Mouse (Mus musculus) lung, adult 18-20 months (tissue): Measurements from ENCODE around the gene Ank3.
A peak's percentile ranks its signal among the peaks of the same experiment; 100 is the strongest.

Experiments
- DNase-seq, 2 experiments: peaks; one replicate each; pipeline ENCODE4 v3.0.0; 2022; ENCODE audit warnings: mixed read lengths in 2 of 2

Gene Ank3

DNA sequence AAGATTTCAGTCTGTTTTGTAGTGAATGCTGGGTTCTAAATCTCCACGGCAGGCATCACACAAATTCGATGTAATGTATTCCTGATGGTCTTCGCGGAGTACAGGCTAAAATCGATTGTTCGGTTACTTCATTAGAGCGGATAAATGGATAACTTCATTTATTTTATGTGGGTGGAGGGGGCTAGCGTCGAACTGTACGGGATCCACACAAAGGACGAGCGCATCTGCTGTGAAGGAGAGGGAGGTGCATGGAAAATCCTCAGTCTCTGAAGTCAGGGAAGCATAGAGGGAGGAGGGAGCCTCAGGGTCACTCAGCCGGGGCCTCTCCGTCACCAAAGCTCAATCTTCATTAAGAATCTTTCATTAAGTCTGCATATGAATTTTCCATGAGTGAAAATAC lies 326.5 kb downstream of the Ank3 start:
- no peak for DNase-seq

DNA sequence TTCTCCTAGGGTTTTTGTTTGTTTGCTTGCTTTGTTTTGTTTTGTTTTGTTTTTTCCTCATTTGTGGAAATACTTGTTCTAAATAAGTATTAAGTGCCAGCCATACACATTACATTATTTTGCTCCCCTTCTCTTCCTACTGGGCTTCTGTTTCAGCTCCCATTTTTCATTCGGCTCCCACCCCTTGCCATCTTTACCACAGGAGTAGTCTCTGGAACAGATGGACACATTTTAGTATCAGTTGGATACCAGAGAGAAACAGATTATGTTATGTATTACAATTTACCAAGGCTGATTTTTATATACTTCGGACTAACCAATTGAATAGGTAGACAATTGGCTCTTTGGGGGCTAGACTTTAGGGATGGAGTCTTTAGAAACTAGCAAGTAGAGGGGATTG lies 327.7 kb downstream of the Ank3 start:
- DNase-seq, result no peak

GRCm38 (mm10) chr10:69726806-69727205 lies 328.2 kb downstream of the Ank3 start:
- no peak for DNase-seq

DNA sequence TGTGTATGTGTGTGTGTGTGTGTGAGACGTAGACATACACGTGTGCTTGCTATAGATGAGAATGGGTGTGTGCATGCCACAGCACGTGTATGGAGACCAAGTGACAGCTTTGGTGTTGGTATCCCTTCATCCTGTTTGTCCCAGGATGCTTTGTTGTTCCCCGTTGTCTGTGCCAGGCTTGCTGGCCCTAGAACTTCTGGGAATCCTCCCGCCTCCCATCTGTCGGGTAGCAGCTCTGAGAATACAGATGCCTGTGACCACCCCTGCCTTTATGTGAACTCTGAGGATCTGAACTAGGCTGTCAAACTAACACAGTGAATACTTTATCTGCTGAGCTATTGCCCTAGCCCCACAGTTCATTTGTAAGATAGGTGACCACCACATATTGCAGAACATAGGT lies 330.3 kb downstream of the Ank3 start:
- DNase-seq, result no peak

DNA sequence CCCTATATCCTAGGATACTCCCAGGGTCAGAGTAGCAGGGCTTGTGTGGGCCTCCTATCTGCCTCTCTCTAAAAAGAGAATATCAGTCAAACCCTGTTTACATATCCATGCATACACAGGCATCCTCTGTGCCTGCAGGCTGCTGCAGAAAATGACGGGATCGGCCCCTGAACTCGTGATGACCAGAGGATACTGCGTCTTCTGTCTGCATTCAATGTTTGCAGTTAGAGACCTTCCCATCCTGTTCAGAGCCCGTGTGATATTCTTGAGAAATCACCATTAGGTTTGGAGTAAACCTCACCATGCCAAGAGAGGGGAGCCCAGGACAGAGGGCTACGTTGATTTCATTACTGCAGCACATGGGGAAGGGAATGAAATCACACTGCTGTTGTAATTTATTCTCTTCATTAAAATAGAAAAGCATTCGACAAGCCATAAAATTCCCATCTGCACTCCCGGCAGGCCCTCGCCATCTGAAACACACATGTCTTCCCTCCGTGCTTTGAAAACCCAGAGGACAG lies 331.8 kb downstream of the Ank3 start:
- DNase-seq, result no peak

DNA sequence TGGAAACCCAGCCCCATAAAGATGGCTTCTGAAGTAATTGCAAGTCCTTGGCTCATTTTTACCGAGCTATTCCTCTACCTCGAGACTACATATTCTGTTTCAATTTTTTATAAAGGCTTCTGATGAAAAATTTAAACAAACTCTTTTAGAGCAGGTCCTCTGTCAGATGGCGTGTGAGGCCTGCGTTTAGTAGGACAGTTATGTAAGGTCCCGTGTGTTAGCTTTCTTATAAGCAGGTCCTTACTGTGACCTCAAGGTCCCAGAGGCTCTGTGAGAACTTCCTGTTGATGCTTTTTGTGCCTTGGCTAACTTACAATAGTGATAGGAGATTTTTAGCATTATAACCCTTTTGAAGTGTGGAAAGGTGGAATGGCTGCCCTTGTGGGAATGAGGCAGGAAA lies 332.8 kb downstream of the Ank3 start:
- DNase-seq, result no peak

DNA sequence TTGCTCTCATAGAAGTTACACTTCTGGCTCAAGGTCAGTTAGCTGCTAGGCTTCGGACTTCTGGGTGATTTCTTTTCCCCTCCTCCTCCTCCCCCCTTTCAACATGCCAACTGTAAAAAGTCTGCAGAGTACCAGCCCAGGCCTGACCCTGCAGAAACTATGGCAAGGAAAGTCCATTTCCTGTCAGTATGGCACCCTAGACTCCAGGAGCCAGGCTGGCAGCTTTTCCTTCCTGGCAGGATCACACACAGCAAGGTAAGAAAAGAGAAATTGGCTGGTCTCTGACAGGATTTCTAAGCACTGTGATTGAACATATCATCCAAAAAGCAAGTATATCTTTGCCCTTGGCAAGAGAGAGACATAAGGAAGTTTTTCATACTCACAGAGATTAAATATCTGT lies 333.3 kb downstream of the Ank3 start:
- no peak for DNase-seq

- peak in 1 of 2 experiments; percentile 7 for DNase-seq
Measured at GRCm38 (mm10) chr10:69736241-69736640, 337.7 kb downstream of the Ank3 start.

DNA sequence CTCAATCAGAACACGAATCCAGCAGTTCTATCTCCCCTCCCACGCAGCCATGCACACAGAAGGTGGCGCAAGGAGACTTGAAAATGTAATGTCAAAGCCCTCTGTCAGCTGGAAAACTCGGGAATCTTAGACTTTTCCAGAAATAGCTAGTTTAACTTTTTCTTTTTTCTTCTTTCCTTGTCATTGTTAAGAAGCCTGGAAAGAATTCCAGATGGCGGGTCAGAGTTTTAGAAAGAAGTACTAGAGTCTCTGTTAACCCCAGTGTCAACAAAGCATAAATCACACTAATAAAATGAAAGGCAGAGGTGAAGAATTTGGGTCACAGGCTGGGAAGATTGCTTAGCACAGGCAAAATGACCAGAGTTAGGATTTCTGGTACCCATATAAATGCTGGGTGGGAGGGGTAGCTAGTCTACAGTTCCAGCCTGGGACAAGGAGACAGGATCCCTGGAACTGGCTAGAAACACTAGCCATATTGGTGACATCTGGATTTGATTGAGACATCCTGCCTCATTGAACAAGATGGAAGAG lies 340.2 kb downstream of the Ank3 start:
- DNase-seq, result no peak

DNA sequence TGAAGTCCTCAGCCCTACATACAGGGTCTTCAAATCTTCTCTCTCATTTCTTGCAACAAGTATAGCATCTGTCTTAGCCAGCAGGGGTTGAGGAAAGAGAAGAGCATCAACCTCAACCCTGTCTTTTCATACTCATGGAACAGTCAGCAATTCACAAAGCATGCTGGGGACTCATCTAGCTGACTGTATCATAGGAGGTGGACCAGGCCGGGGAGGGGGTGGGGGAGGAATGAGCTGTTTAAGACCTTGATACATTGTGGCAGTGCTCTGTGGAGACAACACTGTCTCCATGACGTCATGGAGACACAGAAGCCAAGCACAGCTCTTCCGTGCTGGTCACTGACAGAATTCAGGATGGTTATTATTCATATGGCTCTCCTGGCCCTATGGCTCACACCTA lies 344.0 kb downstream of the Ank3 start:
- no peak for DNase-seq

DNA sequence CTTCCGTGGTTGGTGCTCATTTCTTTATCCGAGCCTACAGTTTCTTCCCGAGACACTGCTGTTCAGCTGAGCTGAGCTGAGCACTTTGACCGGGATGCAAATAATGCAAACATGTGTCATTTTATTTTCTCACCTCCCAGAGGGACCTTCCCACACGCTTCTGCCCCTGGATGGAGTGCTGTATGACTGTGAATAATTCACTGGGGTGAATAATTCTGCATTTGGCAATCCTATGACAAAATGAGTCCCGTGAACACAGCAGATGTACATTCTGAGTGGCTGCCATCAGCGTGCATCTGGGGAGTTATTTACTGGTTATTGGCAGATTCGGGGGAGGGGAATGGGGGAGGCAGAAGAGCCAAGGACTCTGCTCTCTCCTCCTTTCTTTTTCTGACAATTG lies 345.6 kb downstream of the Ank3 start:
- DNase-seq, result no peak

DNA sequence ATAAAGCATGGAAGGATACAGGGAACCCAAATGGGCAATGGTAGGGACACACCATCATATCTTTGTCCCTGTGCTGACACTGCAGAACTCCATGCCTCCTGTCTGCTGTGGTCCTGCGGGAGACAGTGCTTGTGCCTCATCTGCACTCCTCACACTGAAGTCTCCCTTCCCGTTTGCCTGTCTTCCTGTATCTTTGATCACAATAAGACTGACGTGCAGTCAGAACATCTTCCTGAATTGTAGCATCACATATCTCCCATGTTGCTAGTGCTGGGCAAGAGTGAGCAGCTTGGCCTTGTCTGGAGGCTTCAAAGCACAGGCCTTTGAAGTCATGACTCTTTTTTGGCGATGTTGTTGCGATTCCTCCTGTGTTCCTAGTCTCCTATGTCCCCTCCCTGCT lies 346.3 kb downstream of the Ank3 start:
- no peak for DNase-seq

DNA sequence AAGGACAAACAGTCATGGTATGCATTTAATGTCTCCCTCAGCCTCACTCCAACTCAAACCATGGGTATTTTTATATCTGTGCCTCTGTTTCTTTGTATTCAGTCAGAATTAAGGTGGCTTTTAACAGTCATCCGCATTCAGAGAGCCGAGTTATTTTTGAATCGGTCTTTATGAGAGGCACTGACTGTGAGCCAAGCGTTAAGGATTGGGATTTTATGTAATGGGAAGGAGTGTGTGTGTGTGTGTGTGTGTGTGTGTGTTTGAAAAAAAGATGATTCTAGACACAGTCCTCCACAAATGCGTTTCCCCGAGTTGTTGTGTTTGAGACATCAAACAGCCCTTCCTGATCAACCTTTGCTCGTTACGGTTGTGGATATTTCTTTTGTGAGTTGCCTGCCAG lies 347.7 kb downstream of the Ank3 start:
- DNase-seq, result no peak

- no peak for DNase-seq
Measured at GRCm38 (mm10) chr10:69746730-69747129, 348.2 kb downstream of the Ank3 start.

DNA sequence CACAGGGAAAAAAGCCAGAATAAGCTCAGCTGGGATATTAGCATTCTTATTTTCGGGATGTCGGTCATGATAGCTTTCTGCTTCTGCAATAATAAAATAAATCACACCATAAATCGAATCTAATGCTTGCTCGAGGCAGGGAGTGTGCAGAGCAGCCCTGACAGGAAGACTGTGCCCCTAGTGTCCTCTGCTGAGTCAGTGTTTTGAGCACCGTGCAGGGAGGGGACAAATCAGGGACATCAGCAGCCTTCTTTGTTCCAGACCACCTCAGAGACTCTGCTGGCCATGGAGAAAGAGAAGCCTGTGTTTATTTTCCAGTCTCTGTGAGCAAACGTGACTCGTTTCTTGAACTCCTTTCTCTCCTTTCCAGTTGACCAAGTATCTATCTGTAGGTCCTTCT lies 352.8 kb downstream of the Ank3 start:
- no peak for DNase-seq

DNA sequence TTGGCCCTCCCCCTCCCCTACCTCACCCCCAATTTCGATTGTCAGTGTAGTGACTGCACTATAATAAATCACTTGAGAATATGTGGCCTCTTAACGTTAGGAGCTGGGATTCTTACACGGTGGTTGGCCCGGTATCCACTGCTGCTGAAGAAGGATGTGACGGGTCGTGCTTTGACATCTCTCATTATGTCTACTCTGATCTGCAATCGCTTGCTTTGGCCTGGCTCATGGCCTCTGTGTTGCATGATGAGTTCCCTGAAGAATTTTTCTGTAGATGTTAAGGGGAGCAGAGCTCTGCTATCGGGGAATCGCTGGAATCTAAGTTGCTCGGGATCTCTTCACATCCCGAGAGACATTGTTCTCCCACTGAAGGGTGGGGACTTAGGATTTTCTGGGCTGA lies 354.9 kb downstream of the Ank3 start:
- DNase-seq, result no peak

- DNase-seq, result no peak
Measured at GRCm38 (mm10) chr10:69756956-69757672, 358.5 kb downstream of the Ank3 start.

- DNase-seq, result no peak
Measured at GRCm38 (mm10) chr10:69762977-69763376, 364.4 kb downstream of the Ank3 start.

DNA sequence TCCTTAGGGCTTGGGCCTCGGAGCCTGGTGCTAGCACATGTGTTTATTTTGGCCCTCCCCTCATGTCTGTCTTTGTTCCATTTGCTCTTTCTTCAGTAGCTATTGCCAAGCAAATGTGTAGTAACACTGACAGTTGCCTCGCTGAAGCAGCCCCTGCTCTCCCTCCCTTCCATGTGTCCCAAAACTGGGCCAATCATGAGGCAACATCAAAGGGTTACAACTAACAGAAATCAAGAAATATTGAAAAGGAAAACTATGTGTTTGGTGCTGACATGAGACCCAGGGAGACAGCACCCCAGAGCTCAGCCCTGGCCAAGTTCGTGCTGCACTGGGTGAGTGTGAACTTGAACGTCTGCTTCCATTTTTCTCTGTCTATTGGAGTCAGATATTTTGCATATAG lies 365.8 kb downstream of the Ank3 start:
- DNase-seq, result no peak

DNA sequence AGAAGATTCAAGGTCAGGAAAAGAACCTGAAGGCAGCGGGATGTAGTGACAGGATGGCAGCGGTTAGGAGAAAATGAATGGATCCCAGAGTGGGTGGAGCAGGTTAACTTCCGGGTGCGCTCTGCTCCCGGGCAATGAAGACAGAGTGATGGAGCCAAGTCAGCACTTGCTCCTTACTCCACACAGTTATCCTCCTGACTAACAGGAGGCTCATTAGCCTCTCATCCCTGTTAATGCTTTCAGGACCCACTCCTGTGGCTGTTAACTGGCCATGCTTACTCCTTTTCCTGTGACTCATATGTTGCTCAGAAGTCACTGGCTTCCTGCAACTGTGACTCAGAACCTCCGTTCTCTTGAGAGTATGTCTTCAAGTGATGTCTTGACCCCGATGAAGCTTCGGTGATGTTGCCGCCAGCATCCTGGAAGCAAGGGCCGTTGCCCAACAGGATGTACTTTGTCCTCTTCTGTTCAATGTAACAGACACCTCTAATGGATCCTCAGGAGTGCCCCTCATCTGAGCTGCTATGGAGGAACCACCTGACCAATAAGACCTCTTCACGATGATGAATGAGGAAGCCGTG lies 378.6 kb downstream of the Ank3 start:
- DNase-seq, result no peak

GRCm38 (mm10) chr10:69777736-69778135 lies 379.2 kb downstream of the Ank3 start:
- DNase-seq, result no peak

GRCm38 (mm10) chr10:69779246-69779645 lies 380.7 kb downstream of the Ank3 start:
- no peak for DNase-seq

DNA sequence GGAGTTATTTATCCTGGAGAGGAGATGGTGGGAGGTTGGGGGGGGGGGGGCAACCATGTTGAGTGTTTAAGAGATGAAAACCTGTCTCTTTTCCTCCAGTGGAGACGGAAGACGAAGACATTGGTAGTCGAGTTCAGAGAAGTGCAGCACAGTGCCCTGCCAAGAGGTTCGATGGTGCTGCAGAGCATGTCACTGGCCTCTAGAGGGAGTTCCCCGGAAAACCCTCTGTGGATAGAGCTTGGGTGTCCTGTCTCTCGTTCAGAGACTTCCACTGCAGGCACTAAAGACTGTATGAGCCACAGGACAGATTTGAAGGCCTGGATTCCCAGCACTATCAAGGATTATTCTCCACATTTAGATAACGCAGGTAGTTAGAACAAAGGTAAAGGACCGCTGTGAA lies 382.9 kb downstream of the Ank3 start:
- DNase-seq, result peak; percentile 26 to 46

DNA sequence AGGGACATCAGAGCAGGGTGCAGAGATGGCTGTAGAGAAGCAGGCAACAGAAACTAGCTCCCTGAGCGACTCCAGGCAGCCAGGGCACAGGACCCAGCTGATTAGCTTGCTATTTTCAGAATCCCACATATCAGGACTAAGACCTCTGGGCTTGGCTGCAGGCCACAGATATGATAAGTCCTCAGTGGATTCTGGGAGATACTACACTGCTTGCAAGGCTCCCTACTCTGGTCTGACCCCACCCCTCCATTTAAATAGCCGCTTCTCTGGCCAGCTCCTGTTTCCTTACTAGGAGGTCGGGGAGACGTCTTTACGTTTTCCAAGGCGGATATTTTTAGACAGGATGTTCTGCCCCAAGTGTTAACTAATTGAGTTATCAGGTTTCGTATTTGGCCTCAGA lies 386.7 kb downstream of the Ank3 start:
- no peak for DNase-seq

DNA sequence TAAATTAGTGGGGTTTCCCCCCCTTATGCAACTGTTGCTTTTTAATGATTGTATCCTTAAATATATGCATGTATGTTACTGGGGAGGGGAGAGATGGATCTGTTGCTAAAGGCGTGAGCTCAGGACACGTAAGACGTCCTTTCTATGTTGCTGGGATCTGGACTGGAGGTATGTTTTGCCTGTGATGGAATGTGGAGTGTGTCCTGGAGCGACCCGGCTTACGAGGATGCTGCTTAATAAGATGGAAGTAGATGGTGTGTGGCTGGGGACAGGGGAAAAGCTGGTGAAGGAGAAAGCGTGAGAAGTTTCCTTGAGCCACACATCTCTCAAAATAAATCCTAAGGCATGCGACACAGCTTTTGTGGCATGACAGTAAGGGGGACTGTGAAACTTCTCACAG lies 387.1 kb downstream of the Ank3 start:
- DNase-seq, result no peak
